Mouse (Mus musculus) G1E (cell line): ENCODE measurements around the gene OR5BS1P.

Source experiments
- CTCF ChIP-seq: IDR thresholded peaks from 2 replicates; pipeline ENCODE4 v1.5.1; 2012; ENCODE audit warnings: low read depth, low read length, inconsistent platforms, mixed read lengths
- GATA1 ChIP-seq: IDR thresholded peaks from 2 replicates; pipeline ENCODE4 v1.6.1; 2012; ENCODE audit warnings: borderline replicate concordance, low read length, inconsistent platforms, mixed read lengths
- GATA2 ChIP-seq: IDR thresholded peaks from 2 replicates; pipeline ENCODE4 v1.6.1; 2012; ENCODE audit warnings: low read depth, low read length, inconsistent platforms, borderline replicate concordance
- POLR2AphosphoS5 ChIP-seq: IDR thresholded peaks from 2 replicates; pipeline ENCODE4 v1.6.1; 2012; ENCODE audit warnings: low read depth, low read length, inconsistent platforms; ENCODE audit not compliant: insufficient replicate concordance
- TAL1 ChIP-seq: conservative IDR thresholded peaks from 2 replicates; pipeline ENCODE4 v1.6.1; 2012; ENCODE audit warnings: low read depth, low read length, inconsistent platforms, mixed read lengths

DNA sequence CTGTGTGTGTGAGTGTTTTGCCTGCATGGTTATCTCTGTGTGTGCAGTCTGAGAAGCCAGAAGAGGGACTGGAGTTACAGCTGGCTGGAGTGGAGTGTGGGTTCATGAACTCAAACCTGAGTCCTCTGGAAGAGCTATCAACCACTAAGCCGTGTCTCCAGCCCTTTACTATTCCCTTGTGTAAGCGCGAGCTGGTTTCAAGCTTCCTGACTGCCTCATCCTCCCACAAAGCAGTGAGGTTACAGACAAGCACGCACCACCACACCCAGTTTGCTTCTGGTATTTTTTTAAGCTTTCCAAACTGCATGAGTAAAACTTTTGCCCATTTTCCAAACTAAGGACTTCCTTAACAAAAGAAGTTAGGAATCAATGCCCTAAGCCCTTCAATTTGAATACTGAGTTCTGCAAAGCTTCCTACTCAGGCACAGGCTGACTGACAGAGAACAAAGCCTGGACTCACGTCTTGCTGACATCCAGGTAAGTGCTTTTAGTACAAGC is 58.4 kb downstream of the OR5BS1P start:
- no peak for TF ChIP-seq CTCF
- TF ChIP-seq TAL1, result no peak
- TF ChIP-seq GATA1, result no peak
- TF ChIP-seq POLR2AphosphoS5, result no peak
- no peak for TF ChIP-seq GATA2
